Mouse (Mus musculus) limb, embryonic 14.5 days (tissue): Measurements from ENCODE around the gene Ece2. TPM values are rescaled to one million over a fixed set of nuclear protein-coding genes. Genes with fewer than 3 reads are reported as not detected.

Source experiments
- ATAC-seq: fragments of 200-750 bp; cut with Nextera tagmentation; 2 replicates; pipeline ENCODE4 v1.8.0; 2017; ENCODE audit warnings: low read depth, moderate number of reproducible peaks, moderate TSS enrichment; ENCODE audit not compliant: low FRiP score
- DNase-seq: peaks from one replicate; pipeline ENCODE4 v3.0.0-alpha.2; 2015; ENCODE audit warnings: low spot score
- H3K27ac ChIP-seq: fragments of 300-500 bp; sonication (generic); replicated peaks from 2 replicates; pipeline ENCODE4 v1.5.1; 2014; ENCODE audit warnings: low read depth, mild to moderate bottlenecking, low read length, moderate library complexity, mixed read lengths
- H3K27me3 ChIP-seq: fragments of 300-500 bp; sonication (generic); 2 replicates; pipeline ENCODE4 v1.6.1; 2014; ENCODE audit warnings: low read length, mixed read lengths; ENCODE audit not compliant: control insufficient read depth, insufficient read depth
- H3K36me3 ChIP-seq: fragments of 300-500 bp; sonication (generic); 2 replicates; pipeline ENCODE4 v1.6.1; 2014; ENCODE audit warnings: mild to moderate bottlenecking, low read length, moderate library complexity, mixed read lengths; ENCODE audit not compliant: control insufficient read depth, insufficient read depth
- H3K4me1 ChIP-seq: fragments of 300-500 bp; sonication (generic); 2 replicates; pipeline ENCODE4 v1.6.1; 2014; ENCODE audit warnings: antibody characterized with exemption, low read length, mixed read lengths; ENCODE audit not compliant: control insufficient read depth, insufficient read depth
- H3K4me2 ChIP-seq: fragments of 300-500 bp; sonication (generic); replicated peaks from 2 replicates; pipeline ENCODE4 v1.6.1; 2014; ENCODE audit warnings: low read depth, mild to moderate bottlenecking, low read length, moderate library complexity; ENCODE audit not compliant: severe bottlenecking
- H3K4me3 ChIP-seq: fragments of 300-500 bp; sonication (generic); replicated peaks from 2 replicates; pipeline ENCODE4 v1.5.1; 2014; ENCODE audit warnings: low read length
- H3K9ac ChIP-seq: fragments of 300-500 bp; sonication (generic); 2 replicates; pipeline ENCODE4 v1.6.1; 2014; ENCODE audit warnings: mild to moderate bottlenecking, low read depth, low read length, moderate library complexity; ENCODE audit not compliant: severe bottlenecking
- H3K9me3 ChIP-seq: fragments of 300-500 bp; sonication (generic); 2 replicates; pipeline ENCODE4 v1.6.1; 2016; ENCODE audit warnings: low read length; ENCODE audit not compliant: control insufficient read depth
- POLR2A ChIP-seq: fragments of 200-500 bp; IDR thresholded peaks from 2 replicates; pipeline ENCODE4 v1.8.0; 2012; ENCODE audit warnings: inconsistent platforms, mild to moderate bottlenecking, moderate library complexity, borderline replicate concordance; ENCODE audit not compliant: insufficient read depth, insufficient read length; ENCODE audit errors: extremely low read depth
- WGBS: fragments of 180-500 bp; shearing (Covaris S2); extraction: QIAGEN DNeasy Blood & Tissue Kit; methylation state at CpG from one replicate; pipeline ENCODE4 v1.1.7; 2014; 5-methylcytosine and 5-hydroxymethylcytosine counted together
- microRNA counts: library from miRNA; unstranded; fragments of <30 nt; microRNA quantifications from one replicate; lab custom pipeline; 2016
- microRNA-seq: library from miRNA; unstranded; fragments of <30 nt; microRNA quantifications from one replicate; pipeline ENCODE4, GENCODE M21; 2016
- polyA plus RNA-seq, 2 experiments: library from polyadenylated mRNA; depleted of rRNA in 1 of 2; stranded (reverse) in 1 of 2; unstranded in 1 of 2; fragments of >200 nt; fragmentation: Nextera tagmentation in 1 of 2; extraction: Ambion mirVana in 1 of 2; gene quantifications; 2 replicates each; pipeline versions ENCODE4 v1.2.1 to v1.2.3; 2012 to 2014

Ece2 gene
- polyA plus RNA-seq, 2 experiments = 3.9 to 15.8 TPM

GRCm38 (mm10) chr16:20691617-20692016 is 62.0 kb downstream of the Ece2 start:
- no peak for ATAC-seq
- no peak for TF ChIP-seq POLR2A
- Histone ChIP-seq H3K4me2 (no peak overlapping the region), H3K9ac (no peak overlapping the region), H3K27ac (no peak overlapping the region), H3K4me3 (no peak overlapping the region), H3K4me1 (peaks cover 28% of the 10 kb centered on the region), H3K36me3 (peaks cover 61% of the 10 kb centered on the region), H3K27me3 (no peaks in the 10 kb centered on the region), H3K9me3 (no peaks in the 10 kb centered on the region)
- no peak for DNase-seq
- 57% methylated on average over 1 of the region's 1 CpGs for WGBS

- no peak for DNase-seq
- peaks cover 30% of the 10 kb centered on the region for H3K4me1 ChIP-seq
- 42% methylated on average over 16 of the region's 16 CpGs for WGBS
- H3K4me2 ChIP-seq = peak overlapping the region; percentile 66; the same call in 1 of the 2 replicates
- H3K36me3 ChIP-seq = peaks cover 53% of the 10 kb centered on the region
- no peak overlapping the region for H3K27ac ChIP-seq
- no peak for TF ChIP-seq POLR2A
- H3K9ac ChIP-seq = no peak overlapping the region
- no peaks in the 10 kb centered on the region for H3K27me3 ChIP-seq
- peak overlapping the region; percentile 58; the same call in 1 of the 2 replicates for H3K4me3 ChIP-seq
- ATAC-seq = no peak
- H3K9me3 ChIP-seq = no peaks in the 10 kb centered on the region
These were observed 62.8 kb downstream of the Ece2 start for GRCm38 (mm10) chr16:20692241-20692965.

GRCm38 (mm10) chr16:20693111-20693701 is 63.6 kb downstream of the Ece2 start, which contains the start of gene Fam131a:
Gene Fam131a (plus strand): TSS chr16:20693241.
- TF ChIP-seq POLR2A = 0 out of 2 replicates have a peak, but pooled peaks have one; percentile 24
- WGBS = under 1% methylated on average over 33 of the region's 37 CpGs
- H3K9ac ChIP-seq = peak within 1 kb of the TSS; percentile 75
- H3K4me2 ChIP-seq = peak within 1 kb of the TSS; percentile 66
- H3K27me3 ChIP-seq = no peaks in the 10 kb centered on the region
- H3K4me3 ChIP-seq = peak within 1 kb of the TSS; percentile 58
- peaks cover 45% of the 10 kb centered on the region for H3K36me3 ChIP-seq
- DNase-seq = peak; percentile 93
- H3K9me3 ChIP-seq = no peaks in the 10 kb centered on the region
- H3K27ac ChIP-seq = peak within 1 kb of the TSS; percentile 88
- peaks cover 30% of the 10 kb centered on the region for H3K4me1 ChIP-seq
- ATAC-seq = peak; percentile 92

- H3K9ac ChIP-seq = no peak overlapping the region
- H3K27me3 ChIP-seq = no peaks in the 10 kb centered on the region
- no peak for ATAC-seq
- no peak overlapping the region for H3K4me3 ChIP-seq
- peak overlapping the region; percentile 74; the same call in 1 of the 2 replicates for H3K4me2 ChIP-seq
- peaks cover 31% of the 10 kb centered on the region for H3K36me3 ChIP-seq
- H3K27ac ChIP-seq = no peak overlapping the region
- peak; percentile 43 for DNase-seq
- H3K9me3 ChIP-seq = no peaks in the 10 kb centered on the region
- WGBS = 74% methylated on average over 8 of the region's 8 CpGs
- H3K4me1 ChIP-seq = peaks cover 30% of the 10 kb centered on the region
- no peak for TF ChIP-seq POLR2A
These were observed 65.2 kb downstream of the Ece2 start for GRCm38 (mm10) chr16:20694781-20695180.

GRCm38 (mm10) chr16:20695622-20696323 is 66.1 kb downstream of the Ece2 start:
- Histone ChIP-seq H3K9me3 (no peaks in the 10 kb centered on the region), H3K4me3 (peak overlapping the region; percentile 40), H3K4me2 (peak overlapping the region; percentile 74), H3K4me1 (peaks cover 30% of the 10 kb centered on the region), H3K27ac (peak overlapping the region; percentile 43; the same call in 1 of the 2 replicates), H3K36me3 (peaks cover 23% of the 10 kb centered on the region), H3K9ac (peak overlapping the region; percentile 46), H3K27me3 (no peaks in the 10 kb centered on the region)
- WGBS = 2% methylated on average over 44 of the region's 46 CpGs
- no peak for TF ChIP-seq POLR2A
- DNase-seq (peak; percentile 91), ATAC-seq (peak; percentile 56)

MicroRNAs within 50 kb of the gene (microRNA counts, 519-probe panel; counts per million panel counts)
- microRNA mmu-miR-1224 (lab: Ali Mortazavi, UCI) = 3,041 counts per million, percentile 56 among the panel's probes with 10 or more counts

Small RNA genes within 50 kb of the gene (microRNA-seq; reads per million reads assigned to microRNA genes)
- gene Mir1224 = not detected

Other genes with a start within 250 kb of the Ece2 start
- gene Abcc5, start 203.4 kb upstream of the Ece2 start, polyA plus RNA-seq (2012; rRNA removed) = 223 and 274 TPM in 2 replicates
- gene Abcc5, start 203.4 kb upstream of the Ece2 start, polyA plus RNA-seq (2014; fragmentation: Nextera tagmentation; extraction: Ambion mirVana) = 73.1 and 91.5 TPM in 2 replicates
- gene Eif2b5, start 131.0 kb upstream of the Ece2 start, polyA plus RNA-seq (2012; rRNA removed) = 44.8 and 45.1 TPM in 2 replicates
- 90.6 and 95.2 TPM in 2 replicates for gene Eif2b5, start 131.0 kb upstream of the Ece2 start, polyA plus RNA-seq (2014; fragmentation: Nextera tagmentation; extraction: Ambion mirVana)
- 74.8 and 99.8 TPM in 2 replicates for gene Dvl3, start 112.8 kb upstream of the Ece2 start, polyA plus RNA-seq (2012; rRNA removed)
- 26.5 and 28.0 TPM in 2 replicates for gene Dvl3, start 112.8 kb upstream of the Ece2 start, polyA plus RNA-seq (2014; fragmentation: Nextera tagmentation; extraction: Ambion mirVana)
- gene Ap2m1, start 94.3 kb upstream of the Ece2 start, polyA plus RNA-seq (2012; rRNA removed) = 633 and 687 TPM in 2 replicates
- 573 and 622 TPM in 2 replicates for gene Ap2m1, start 94.3 kb upstream of the Ece2 start, polyA plus RNA-seq (2014; fragmentation: Nextera tagmentation; extraction: Ambion mirVana)
- gene Abcf3, start 81.3 kb upstream of the Ece2 start, polyA plus RNA-seq (2012; rRNA removed) = 56.0 and 57.8 TPM in 2 replicates
- gene Abcf3, start 81.3 kb upstream of the Ece2 start, polyA plus RNA-seq (2014; fragmentation: Nextera tagmentation; extraction: Ambion mirVana) = 59.3 and 61.8 TPM in 2 replicates
- 2.0 and 2.5 TPM in 2 replicates for gene Vwa5b2, start 40.4 kb upstream of the Ece2 start, polyA plus RNA-seq (2012; rRNA removed)
- gene Vwa5b2, start 40.4 kb upstream of the Ece2 start, polyA plus RNA-seq (2014; fragmentation: Nextera tagmentation; extraction: Ambion mirVana) = 0.22 and 1.1 TPM in 2 replicates
- gene Eef1akmt4, start 18.2 kb upstream of the Ece2 start, polyA plus RNA-seq (2012; rRNA removed) = 28.0 and 33.0 TPM in 2 replicates
- 38.8 and 44.1 TPM in 2 replicates for gene Eef1akmt4, start 18.2 kb upstream of the Ece2 start, polyA plus RNA-seq (2014; fragmentation: Nextera tagmentation; extraction: Ambion mirVana)
- not detected in 2 replicates for gene Gm49333, start 18.2 kb upstream of the Ece2 start, polyA plus RNA-seq (2012; rRNA removed)
- gene Gm49333, start 18.2 kb upstream of the Ece2 start, polyA plus RNA-seq (2014; fragmentation: Nextera tagmentation; extraction: Ambion mirVana) = not detected in 2 replicates
- 27.4 and 43.5 TPM in 2 replicates for gene Alg3, start 18.1 kb upstream of the Ece2 start, polyA plus RNA-seq (2012; rRNA removed)
- gene Alg3, start 18.1 kb upstream of the Ece2 start, polyA plus RNA-seq (2014; fragmentation: Nextera tagmentation; extraction: Ambion mirVana) = 43.0 and 43.6 TPM in 2 replicates
- 4.3 and 5.9 TPM in 2 replicates for gene Camk2n2, start 8.5 kb upstream of the Ece2 start, polyA plus RNA-seq (2012; rRNA removed)
- gene Camk2n2, start 8.5 kb upstream of the Ece2 start, polyA plus RNA-seq (2014; fragmentation: Nextera tagmentation; extraction: Ambion mirVana) = 1.0 and 1.1 TPM in 2 replicates
- gene Psmd2, start 21.8 kb downstream of the Ece2 start, polyA plus RNA-seq (2012; rRNA removed) = 156 and 180 TPM in 2 replicates
- 270 and 298 TPM in 2 replicates for gene Psmd2, start 21.8 kb downstream of the Ece2 start, polyA plus RNA-seq (2014; fragmentation: Nextera tagmentation; extraction: Ambion mirVana)
- 299 and 374 TPM in 2 replicates for gene Eif4g1, start 38.5 kb downstream of the Ece2 start, polyA plus RNA-seq (2012; rRNA removed)
- 148 and 161 TPM in 2 replicates for gene Eif4g1, start 38.5 kb downstream of the Ece2 start, polyA plus RNA-seq (2014; fragmentation: Nextera tagmentation; extraction: Ambion mirVana)
- 15.6 and 21.3 TPM in 2 replicates for gene Fam131a, start 63.4 kb downstream of the Ece2 start, polyA plus RNA-seq (2012; rRNA removed)
- gene Fam131a, start 63.4 kb downstream of the Ece2 start, polyA plus RNA-seq (2014; fragmentation: Nextera tagmentation; extraction: Ambion mirVana) = 10.3 and 11.0 TPM in 2 replicates
- 65.1 and 77.0 TPM in 2 replicates for gene Polr2h, start 87.8 kb downstream of the Ece2 start, polyA plus RNA-seq (2012; rRNA removed)
- gene Polr2h, start 87.8 kb downstream of the Ece2 start, polyA plus RNA-seq (2014; fragmentation: Nextera tagmentation; extraction: Ambion mirVana) = 112 and 121 TPM in 2 replicates
- gene Clcn2, start 87.9 kb downstream of the Ece2 start, polyA plus RNA-seq (2012; rRNA removed) = 72.9 and 102 TPM in 2 replicates
- gene Clcn2, start 87.9 kb downstream of the Ece2 start, polyA plus RNA-seq (2014; fragmentation: Nextera tagmentation; extraction: Ambion mirVana) = 17.1 and 21.6 TPM in 2 replicates
- gene Chrd, start 103.3 kb downstream of the Ece2 start, polyA plus RNA-seq (2012; rRNA removed) = 38.9 and 47.1 TPM in 2 replicates
- gene Chrd, start 103.3 kb downstream of the Ece2 start, polyA plus RNA-seq (2014; fragmentation: Nextera tagmentation; extraction: Ambion mirVana) = 11.5 and 11.6 TPM in 2 replicates
- 3.8 and 4.5 TPM in 2 replicates for gene Thpo, start 104.7 kb downstream of the Ece2 start, polyA plus RNA-seq (2012; rRNA removed)
- 0.78 and 1.4 TPM in 2 replicates for gene Thpo, start 104.7 kb downstream of the Ece2 start, polyA plus RNA-seq (2014; fragmentation: Nextera tagmentation; extraction: Ambion mirVana)